Comparison of ENCODE assay signal across 21 mouse cellular contexts in genomic region chr10:58937521-58937920, GRCm38 (mm10).
DNase-seq lines count a peak whose midpoint lies in the region; TF ChIP-seq lines count a peak whose summit lies in the region.
"Had no signal": no experiment of that assay in that cellular context is flagged by ENCODE, and none has a peak within 500 bp of the region (broad histone marks: within the 10 kb centered on the region; RNA-seq: fewer than 3 reads in every experiment).

No protein-coding gene starts in this region.

- no peak overlapping the region for H3K4me3 ChIP-seq in heart, embryonic 10.5 days
- H3K4me3 ChIP-seq: embryonic facial prominence, embryonic 13.5 days; erythroblast, embryonic 14.5 days; gastrocnemius, adult 2 months; heart, embryonic 13.5 days; hindbrain, embryonic 15.5 days had no signal

- no peaks in the 10 kb centered on the region for H3K9me3 ChIP-seq in heart, embryonic 10.5 days
- H3K9me3 ChIP-seq: embryonic facial prominence, embryonic 13.5 days; G1E; hindbrain, embryonic 15.5 days had no signal

- TF ChIP-seq POLR2A in brain, embryonic 14.5 days (IDR thresholded peaks at IDR 0.05; ENCODE audit: borderline replicate concordance, extremely low read depth, insufficient read depth, insufficient read length, poor library complexity, severe bottlenecking): no peak

- H3K36me3 ChIP-seq in heart, embryonic 10.5 days: no peaks in the 10 kb centered on the region
- H3K36me3 ChIP-seq: embryonic facial prominence, embryonic 13.5 days; G1E; heart, embryonic 13.5 days; hindbrain, embryonic 15.5 days had no signal

- peaks cover 75% of the 10 kb centered on the region for H3K27me3 ChIP-seq in heart, embryonic 10.5 days (ENCODE audit: insufficient read depth, poor library complexity, severe bottlenecking)
- H3K27me3 ChIP-seq: embryonic facial prominence, embryonic 13.5 days; hindbrain, embryonic 15.5 days had no signal

- TF ChIP-seq CTCF in brain, embryonic 14.5 days (IDR thresholded peaks at IDR 0.05; ENCODE audit: borderline replicate concordance, extremely low read depth, insufficient read depth, insufficient read length): no peak

- 80% methylated on average over 3 of the region's 3 CpGs for WGBS in heart, embryonic 10.5 days

- peak; percentile 39 for DNase-seq in heart, embryonic 10.5 days (ENCODE audit: low spot score)
- no peak for DNase-seq in heart, adult 18-20 months
- peak; percentile 29 for DNase-seq in layer of hippocampus, adult 9-11 months
- DNase-seq in layer of hippocampus, adult 9-10 months (ENCODE audit: low spot score): no peak
- peak; percentile 49 for DNase-seq in Muller cell, postnatal 12 days (ENCODE audit: inconsistent ontology term)
- DNase-seq in brain, embryonic 14.5 days (ENCODE audit: low read depth): peak; percentile 75
- no peak for DNase-seq in cerebellum, adult 9-10 months
- DNase-seq: adrenal gland, adult 2 months; B cell, adult 2 months; cerebellum, adult 18-20 months; cerebellum, postnatal 25 days; gastrocnemius, adult 2 months; heart, postnatal 14 days; kidney, adult 9 months; kidney, postnatal 14 days; lung, postnatal 14 days had no signal

- H3K27ac ChIP-seq in heart, embryonic 10.5 days: no peak overlapping the region
- H3K27ac ChIP-seq: embryonic facial prominence, embryonic 13.5 days; gastrocnemius, adult 2 months; heart, embryonic 13.5 days; hindbrain, embryonic 15.5 days had no signal

- 0 out of 2 replicates have a peak, but pooled peaks cover 8% of the 10 kb centered on the region for H3K4me1 ChIP-seq in heart, embryonic 10.5 days

Comparison
In these comparisons a context has a peak if more than half of its experiments do, and no peak if none do; other contexts are left out.
1. DNase-seq: peak in heart, embryonic 10.5 days (single experiment), layer of hippocampus, adult 9-11 months (single experiment), Muller cell, postnatal 12 days (single experiment) and brain, embryonic 14.5 days (single experiment); none in heart, adult 18-20 months (0 of 2), layer of hippocampus, adult 9-10 months (single experiment) and cerebellum, adult 9-10 months (single experiment).